Mouse (Mus musculus) heart, postnatal 10 days (tissue): ENCODE data around the gene Rap1gap. TPM values are rescaled to one million over a fixed set of nuclear protein-coding genes. Genes with fewer than 3 reads are reported as not detected.

Experiments used
- DNase-seq, 2 experiments: peaks; one replicate each; pipeline ENCODE4 v3.0.0; 2021
- intact Hi-C: fragments of 180-260 bp; cut with DNase I; formaldehyde crosslinking; loops from one replicate; pipeline ENCODE4 v1.15.1; 2025
- total RNA-seq, 2 experiments: library from RNA; stranded (reverse); gene quantifications; 2 replicates each; pipeline ENCODE4 v1.2.3; 2021

Rap1gap gene
- total RNA-seq, 2 experiments from 2014 or later, result 10.3 to 12.6 TPM

DNA sequence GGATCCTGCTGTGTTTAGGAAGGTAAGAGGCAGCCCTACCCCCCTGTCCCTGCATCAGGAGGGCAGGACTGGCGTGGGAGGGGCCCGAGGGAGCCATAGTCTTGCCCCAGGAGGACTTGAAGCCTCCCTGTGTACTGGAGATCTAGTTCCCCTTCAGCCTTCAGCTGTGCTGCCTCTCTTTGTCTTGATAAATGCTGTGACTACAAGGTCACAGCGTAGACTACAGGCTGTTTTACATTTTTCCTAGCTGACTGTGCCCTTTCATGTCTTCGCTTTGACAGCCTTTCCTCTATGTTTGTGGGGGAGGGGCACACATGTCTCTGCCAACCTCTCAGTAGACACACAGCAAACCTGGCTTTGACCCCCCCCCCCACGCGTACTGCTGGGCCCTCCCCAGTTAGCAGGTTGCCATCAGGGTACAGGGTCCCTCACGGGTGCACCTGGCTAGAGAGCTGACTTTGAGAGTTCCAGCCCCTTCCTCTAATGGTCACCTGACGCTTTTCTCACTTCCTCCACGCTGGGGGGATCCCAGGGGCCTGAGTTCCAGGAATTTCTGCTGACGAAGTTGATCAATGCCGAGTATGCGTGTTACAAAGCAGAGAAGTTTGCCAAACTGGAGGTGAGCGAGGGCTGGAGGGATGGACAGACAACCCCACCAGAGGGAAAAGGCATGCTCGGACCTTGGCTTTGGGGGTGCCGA is 55.0 kb downstream of the Rap1gap start:
- intact Hi-C loops, result no loop called here
- no peak for DNase-seq

DNA sequence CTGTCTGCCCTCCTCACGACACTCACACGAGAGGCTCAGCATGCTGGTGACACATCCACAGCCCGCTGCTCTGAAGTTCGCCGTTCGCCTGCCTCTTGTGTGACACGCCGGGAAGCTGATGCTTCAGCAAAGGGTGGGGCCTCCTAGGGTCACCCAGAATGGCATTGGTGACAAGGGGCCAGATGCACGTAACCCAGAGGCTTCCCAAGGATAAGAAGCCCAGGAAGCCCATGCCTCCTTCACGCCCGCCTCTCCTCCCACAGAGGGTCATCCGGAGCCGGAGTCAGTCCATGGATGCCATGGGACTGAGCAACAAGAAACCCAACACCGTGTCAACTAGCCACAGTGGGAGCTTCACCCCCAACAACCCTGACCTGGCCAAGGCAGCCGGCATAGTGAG is 57.0 kb downstream of the Rap1gap start:
- intact Hi-C loops, result no loop called here

DNA sequence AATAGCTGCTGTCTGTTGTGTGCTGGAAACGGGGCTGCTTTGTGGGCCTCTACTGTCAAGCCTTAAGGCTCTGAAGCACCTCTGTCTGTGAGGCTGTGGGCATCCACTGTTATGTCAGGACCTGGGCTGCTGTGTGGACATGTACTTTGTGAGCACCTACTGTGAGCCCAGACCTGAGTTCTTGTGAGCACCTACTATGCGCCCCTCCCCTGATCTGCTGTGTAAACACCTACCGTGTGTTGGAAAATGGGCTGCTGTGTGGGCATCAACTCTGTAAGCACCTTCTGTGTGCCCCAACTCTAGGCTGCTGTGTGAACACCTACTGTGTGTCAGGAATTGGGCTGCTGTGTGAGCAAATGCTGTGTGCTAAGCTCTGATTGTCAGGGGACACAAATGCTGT is 57.7 kb downstream of the Rap1gap start:
- DNase-seq, result no peak
- intact Hi-C loops, result loop anchor here (1.0 kb wide), 2 partner anchors 39 to 46 kb away; no protein-coding TSS in a partner anchor

More for the DNA sequence above, 57.0 kb downstream of the Rap1gap start:
- no peak for DNase-seq

DNA sequence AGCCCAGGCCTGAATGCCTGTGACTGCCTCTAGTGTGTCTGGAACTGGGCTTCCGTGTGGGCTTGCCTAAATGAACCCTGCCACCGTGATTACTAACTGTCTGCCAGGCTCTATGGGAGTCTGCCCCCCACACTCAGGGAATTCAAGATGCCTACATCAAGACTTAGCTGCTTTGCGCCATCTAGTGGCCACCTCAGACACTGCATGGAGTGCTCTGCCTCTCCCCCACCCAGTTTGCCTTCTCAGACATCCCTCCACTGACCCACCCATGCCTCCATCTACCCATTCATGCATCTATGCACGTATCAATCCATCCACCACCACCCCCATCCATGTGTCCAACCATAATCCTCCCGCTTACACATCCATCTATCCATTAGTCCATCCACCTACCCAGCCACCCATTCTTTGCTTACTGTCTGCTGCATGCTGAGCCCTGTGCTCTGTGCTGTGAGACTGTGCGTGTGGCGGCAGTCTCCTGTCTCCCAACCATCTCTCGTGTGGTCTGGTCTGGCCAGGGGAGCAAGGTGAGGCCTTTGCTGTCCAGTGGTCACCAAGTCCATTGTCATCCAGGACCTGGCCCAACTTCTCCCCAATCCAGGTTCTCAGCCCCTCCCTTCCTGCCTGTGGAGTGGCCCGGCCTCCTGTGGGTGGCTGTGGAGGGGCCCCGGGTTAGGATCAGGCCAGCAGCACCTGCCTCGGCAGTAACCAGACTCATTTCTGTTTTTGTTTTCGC is 58.3 kb downstream of the Rap1gap start:
- intact Hi-C loops, result loop anchor here (1.0 kb wide), 2 partner anchors 40 to 47 kb away; no protein-coding TSS in a partner anchor
- peak; percentile 72 to 84 for DNase-seq

DNA sequence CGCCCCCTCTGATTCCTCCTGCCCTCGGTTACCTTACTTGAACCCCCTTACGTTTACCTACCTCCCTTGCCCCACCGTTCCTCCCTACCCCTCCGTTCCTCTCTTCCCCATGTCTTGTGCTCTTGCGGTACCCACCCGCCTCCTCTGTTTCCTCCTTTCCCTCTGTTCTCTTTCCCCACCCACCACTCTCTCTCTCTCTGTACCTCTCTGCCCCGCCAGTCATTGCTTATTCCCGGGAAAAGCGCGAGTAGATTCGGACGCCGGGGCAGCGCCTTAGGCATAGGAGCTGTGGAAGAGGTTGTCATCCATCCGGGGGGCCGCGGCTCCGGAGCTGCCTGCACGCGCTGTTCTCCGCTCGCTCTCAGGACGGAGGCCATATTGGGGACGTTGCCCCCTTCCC is 59.0 kb downstream of the Rap1gap start:
- no peak for DNase-seq
- intact Hi-C loops, result no loop called here

DNA sequence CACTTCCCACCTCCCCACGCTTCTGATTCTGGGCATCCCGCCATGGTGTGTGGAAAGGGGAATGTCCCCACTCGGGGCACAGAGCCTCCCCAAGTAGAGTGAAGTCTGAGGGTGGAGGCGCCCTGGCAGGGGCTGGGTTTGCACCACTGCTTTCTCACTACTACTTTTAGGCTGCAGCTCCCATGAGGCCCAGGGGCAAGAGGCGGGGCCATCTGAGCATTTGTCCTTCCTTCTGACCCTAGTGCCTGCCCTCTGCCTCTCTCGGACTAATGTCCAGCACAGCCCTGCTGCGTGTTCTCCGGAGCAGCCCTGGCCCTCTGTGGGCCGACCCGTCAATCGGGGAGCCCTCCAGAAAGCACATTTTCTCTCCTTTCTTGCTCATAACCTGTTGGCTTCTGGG is 59.7 kb downstream of the Rap1gap start:
- peak; percentile 66 to 68 for DNase-seq

DNA sequence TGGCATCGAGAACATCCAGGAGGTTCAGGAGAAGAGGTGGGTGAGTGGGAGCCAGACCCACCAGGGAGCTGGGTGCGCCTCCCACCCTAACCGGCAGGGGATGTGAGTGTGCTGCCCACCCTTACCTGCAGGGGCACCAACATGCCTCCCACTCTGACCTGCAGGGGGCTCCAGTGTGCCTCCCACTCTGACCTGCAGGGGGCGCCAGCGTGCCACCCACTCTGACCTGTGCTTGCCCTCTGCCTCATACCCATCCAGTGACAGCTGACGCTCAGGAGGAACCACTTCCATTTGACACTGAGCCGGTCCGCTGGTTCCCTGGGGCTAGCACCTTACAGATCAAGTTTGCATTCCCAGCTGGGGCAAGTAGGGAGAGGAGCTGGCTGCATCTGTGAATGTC is 60.2 kb downstream of the Rap1gap start:
- DNase-seq, result peak; percentile 76 to 87
- intact Hi-C loops, result no loop called here

More for the DNA sequence above, 59.7 kb downstream of the Rap1gap start:
- intact Hi-C loops, result no loop called here

DNA sequence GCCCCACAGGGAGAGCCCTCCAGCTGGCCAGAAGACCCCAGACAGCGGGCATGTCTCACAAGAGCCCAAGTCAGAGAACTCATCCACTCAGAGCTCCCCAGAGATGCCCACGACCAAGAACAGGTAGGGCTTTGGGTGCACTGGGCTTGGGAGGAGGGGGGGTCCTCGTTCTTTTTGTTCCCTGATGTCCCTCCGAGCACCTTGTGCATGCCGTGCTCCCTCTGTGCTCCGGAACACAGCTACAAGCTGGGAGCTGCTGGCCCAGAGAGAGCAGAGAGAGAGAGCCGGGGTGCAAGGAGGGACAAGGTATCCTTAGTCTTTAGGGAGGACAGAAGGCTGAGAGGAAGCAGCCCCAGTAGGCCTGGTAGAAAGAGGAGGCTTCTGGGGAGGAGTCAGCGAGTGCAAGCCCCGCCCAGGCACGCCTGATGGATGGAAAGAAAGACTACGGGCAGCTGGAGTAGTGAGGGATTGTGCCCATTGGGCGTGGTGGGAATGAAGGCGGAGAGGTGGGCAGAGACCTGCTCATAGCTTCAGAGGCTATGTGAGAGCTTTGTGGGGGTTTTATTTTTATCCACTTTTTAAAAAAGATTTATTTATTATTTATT is 61.1 kb downstream of the Rap1gap start:
- DNase-seq, result no peak
- intact Hi-C loops, result no loop called here

DNA sequence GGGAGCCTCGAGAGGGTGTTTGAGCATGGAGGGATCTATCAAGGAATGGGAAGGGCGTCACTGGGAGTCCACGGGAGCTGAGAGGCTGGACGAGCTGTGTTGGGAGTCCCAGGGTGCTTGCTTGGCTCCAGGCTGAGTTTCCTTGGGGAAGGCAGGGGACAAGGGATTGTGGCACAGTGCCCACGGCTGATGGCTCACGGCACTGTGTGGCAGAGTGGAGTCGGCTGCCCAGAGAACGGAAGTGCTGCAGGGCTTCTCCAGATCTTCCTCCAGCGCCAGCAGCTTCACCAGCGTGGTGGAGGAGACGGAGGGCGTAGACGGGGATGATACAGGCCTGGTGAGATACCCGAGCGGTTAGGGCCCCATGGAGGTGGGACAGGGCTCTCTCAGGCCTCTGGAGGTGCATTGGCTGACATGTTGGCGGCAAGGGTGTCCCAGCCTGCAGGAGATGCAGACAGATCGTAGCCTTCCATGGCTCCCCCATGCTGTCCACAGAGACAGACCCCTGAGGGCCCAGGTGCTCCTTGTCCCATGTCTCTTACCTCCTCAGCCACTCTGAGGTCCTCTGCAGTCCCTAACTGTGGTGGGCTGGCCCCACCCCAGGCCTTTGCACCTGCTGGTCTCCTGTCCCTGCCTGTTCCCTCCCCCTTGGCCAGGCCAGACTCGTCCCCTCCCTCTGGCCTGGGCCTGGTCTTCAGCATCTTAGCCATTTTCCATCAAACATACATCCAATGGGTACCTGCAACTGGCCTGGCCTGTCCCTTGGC is 62.4 kb downstream of the Rap1gap start:
- DNase-seq, result no peak
- intact Hi-C loops, result no loop called here

DNA sequence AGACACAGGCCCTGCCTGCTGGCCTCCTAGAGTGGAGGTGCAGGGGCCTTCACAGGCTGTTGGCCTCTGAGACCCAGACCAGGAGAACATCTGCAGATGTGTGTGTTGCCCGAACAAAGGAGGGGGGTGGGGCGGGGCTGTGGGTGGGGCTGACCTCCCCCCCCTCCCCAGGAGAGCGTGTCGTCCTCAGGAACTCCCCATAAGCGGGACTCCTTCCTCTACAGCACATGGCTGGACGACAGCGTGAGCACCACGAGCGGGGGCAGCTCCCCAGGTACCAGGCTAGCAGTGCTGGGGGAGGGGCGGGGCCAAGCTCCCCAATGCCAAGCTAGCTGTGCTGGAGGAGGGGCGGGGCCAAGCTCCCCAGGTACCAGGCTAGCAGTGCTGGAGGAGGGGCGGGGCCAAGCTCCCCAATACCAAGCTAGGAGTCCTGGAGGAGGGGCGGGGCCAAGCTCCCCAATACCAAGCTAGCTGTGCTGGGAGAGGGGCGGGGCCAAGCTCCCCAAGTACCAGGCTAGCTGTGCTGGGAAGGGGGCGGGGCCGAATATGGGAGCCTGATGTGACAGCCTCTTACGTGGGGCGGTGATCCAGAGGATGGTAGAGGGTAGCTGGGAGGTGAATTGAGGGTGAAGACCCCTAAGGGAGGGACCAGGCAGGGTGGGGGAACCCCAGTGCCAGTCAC is 63.1 kb downstream of the Rap1gap start:
- intact Hi-C loops, result no loop called here
- DNase-seq, result no peak

DNA sequence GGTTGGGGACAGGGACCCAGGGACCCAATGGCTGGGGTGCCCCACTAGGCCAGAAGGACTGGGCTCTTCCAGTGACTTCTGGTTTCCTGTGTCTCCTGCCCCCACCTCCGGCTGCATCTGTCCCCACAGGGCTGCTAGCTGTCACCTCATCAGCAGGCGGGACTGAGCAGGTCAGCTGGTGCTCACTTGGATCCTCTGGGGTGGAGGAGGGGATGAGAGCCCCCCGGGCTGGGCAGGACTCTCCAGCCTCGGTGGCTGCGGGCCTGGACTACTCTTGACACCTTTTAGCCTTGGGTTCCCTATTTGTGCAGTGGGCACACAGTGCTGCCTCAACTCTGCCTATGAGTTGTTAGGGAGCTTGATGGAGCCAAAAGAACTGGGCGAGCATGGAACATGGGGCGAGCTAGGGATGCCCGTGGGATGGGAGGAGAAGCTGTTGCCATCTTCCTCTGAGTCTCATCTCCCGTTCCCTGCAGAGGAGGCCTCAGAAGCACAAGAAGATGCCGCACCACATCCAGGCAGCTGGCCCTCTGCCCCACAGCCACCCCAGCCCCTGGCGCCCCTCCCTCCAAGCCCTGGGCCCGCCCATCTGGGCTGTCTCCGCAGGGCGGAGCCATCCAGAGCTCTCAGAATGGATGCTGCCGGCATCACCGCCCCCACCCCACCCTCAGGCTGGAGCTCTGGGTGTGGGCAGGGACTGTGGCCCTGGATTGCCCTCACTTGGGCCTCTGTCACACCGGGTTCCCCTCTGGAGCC is 64.1 kb downstream of the Rap1gap start:
- intact Hi-C loops, result no loop called here
- no peak for DNase-seq

DNA sequence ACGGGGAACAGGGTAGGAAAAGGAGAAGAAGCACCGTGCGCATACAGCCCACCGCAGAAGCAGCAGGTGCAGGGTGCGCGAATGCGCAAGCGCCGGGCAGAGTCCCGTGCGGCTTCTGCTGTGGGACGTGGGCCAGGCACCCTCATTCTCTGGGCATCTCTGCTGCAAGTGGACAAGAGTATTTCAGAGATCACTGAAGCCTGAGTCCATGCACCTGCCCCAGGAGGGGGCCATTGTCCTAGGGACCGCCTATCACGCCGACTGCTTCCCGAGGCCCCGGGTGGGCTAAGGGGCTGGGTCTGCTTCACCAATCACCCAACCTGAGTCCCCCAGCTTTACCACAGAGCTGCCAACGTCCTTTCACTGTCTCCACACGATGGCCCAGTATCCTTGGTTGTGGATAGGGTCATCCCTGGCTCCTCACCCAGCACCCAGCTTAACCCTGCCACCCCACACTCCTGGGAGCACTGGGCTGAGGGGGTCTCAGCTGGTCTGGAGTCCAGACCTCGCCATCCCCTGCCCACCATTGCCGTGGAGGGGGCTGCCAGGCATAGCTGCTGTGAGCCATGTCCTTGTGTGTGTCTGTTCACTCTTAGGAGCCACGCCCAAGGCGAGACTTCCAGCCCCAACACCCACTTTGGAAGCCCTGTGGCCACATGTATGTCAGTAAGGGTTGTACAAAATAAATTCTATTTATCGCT is 64.8 kb downstream of the Rap1gap start:
- intact Hi-C loops, result no loop called here
- no peak for DNase-seq

DNA sequence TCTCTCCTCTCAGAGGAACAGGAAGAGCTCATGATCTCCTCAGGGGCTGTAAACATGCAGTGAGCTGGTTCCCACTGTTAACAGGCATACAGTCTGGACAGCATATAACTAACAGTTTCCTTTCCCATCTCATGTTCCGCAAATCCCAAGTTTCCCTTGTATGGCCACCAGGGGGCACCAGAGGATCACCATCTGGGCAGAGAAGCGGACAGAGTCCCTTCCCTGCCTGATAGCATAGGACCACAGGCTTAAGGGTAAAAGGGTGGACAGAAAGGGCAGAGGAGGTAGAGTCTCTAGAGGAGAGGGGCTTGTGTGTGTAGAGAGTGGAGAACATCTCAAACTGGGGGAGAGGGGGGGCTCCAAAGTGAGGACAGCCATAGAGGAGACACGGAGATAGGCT is 65.6 kb downstream of the Rap1gap start:
- DNase-seq, result peak; percentile 92 to 96
- intact Hi-C loops, result loop anchor here (1.0 to 5.0 kb wide), 3 partner anchors 66 to 212 kb away; partner anchors contain the start of gene Alpl

DNA sequence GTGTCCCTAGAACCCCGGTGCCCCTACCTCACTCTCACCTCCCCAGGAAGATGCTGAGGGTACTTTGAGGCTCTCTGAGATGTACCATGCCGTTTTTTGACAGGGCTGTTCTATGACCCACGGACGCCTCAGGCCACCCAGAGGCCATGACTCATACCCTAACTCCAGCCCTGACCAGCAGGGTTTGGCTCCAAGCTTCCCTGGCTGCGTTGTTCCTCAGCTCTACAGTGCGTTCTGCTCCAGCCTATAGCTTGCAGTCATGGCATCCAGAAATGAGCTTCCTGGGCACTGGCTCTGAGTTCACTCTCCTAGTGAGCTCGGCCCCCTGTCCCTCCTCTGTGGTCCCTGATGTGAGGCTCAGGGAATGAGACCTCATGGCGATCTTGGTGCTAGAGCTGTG is 66.2 kb downstream of the Rap1gap start:
- no peak for DNase-seq
- intact Hi-C loops, result loop anchor here (1.0 to 5.0 kb wide), 3 partner anchors 66 to 212 kb away; partner anchors contain the start of gene Alpl

DNA sequence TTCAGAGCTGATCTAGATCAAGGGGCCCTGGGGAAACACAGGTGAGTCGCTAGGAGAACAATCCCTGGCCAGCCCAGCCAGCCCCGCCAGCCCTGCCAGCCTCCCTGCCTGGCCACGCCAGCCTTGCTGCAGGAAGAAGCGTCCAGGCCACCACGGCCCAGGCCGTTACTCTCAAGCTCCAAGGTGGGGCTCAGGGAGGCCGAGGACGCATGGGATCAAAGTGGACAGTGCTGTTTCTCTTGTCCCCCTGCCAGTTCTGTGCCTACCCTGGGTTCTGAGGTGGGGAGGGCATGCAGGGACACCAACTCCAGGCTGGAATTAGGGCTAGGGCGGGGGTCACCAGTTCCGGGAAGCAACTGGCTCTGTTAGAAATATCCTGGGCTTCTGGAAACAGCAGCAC is 67.4 kb downstream of the Rap1gap start:
- intact Hi-C loops, result loop anchor here (5.0 kb wide), 1 partner anchor 210 kb away; no protein-coding TSS in a partner anchor
- no peak for DNase-seq

DNA sequence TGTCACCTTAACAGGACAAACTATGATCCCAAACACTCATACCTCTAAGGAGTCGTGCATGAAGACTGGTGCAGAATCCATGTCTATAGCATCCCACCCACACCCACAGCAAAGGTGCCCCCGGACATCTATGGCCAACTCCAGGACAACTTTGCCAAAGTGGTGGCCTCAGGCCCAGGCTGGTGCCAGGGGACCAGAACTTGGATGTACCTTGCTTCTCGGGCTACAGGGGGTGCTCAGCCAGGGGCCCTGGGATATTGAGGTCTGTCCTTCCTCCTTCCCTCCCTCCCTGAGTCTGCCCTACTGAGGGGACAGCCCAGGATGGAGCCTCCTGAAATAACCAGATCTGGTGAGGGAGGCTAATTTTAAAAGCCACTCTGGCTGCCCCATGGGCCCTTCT is 67.8 kb downstream of the Rap1gap start:
- intact Hi-C loops, result loop anchor here (5.0 kb wide), 1 partner anchor 210 kb away; no protein-coding TSS in a partner anchor
- DNase-seq, result no peak

DNA sequence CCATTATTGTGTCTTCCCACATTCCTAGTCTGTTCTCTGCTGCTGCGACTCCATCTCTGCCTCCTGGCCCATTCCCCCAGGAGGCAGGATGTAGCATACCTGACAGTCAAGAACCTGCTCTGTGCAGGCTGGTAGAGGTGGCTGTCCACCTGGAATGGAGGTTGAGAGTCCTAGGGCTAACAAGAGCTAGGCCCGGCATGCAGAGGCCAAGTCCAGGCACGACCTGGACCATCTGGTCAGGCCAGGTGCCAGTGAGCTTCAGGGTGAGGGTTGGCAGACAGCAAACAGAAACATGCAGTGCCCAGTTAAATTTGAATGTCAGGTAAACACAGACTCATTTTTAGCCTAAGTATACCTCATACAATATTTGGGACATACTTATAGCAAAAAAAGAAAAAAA is 68.4 kb downstream of the Rap1gap start:
- DNase-seq, result no peak
- intact Hi-C loops, result loop anchor here (5.0 kb wide), 1 partner anchor 209 kb away; no protein-coding TSS in a partner anchor

DNA sequence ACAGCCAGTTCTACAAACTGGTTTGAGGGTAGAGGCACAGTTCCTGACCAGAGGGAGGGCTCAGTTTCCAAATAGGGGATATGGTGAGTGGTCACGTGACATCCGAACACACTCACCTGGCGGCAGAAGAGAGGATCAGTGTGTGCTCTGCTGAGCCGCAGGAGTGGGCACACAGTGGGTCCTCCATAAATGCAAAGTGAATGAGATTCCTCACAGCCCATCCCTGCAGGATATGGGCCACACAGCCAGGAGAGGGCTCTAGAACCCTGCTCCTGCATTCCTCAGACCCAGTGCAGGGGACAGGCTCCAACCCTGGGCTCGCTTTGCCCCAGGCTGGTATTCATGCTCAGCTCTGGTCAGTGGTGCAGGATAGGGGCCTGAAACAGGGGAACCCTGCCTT is 68.9 kb downstream of the Rap1gap start:
- no peak for DNase-seq
- intact Hi-C loops, result loop anchor here (5.0 kb wide), 1 partner anchor 209 kb away; no protein-coding TSS in a partner anchor
